8 mouse cellular contexts compared by ENCODE assay signal in genomic region chr9:44478959-44479605, GRCm38 (mm10). TPM values are rescaled to one million over a fixed set of nuclear protein-coding genes. Genes with fewer than 3 reads are reported as not detected.
A peak's percentile ranks its signal among the peaks of the same experiment; 100 is the strongest.
DNase-seq lines count a peak whose midpoint lies in the region; ATAC-seq and TF ChIP-seq lines count a peak whose summit lies in the region.

No protein-coding gene starts in this region.

- WGBS in thymus, adult 2 months = under 1% methylated on average over 29 of the region's 29 CpGs
- under 1% methylated on average over 29 of the region's 29 CpGs for WGBS in liver, embryonic 11.5 days
- WGBS in neural tube, embryonic 12.5 days = under 1% methylated on average over 29 of the region's 29 CpGs

- peak overlapping the region; percentile 67 for H3K4me3 ChIP-seq in thymus, adult 2 months (ENCODE audit: control insufficient read depth, insufficient read depth, low read length)
- H3K4me3 ChIP-seq in liver, embryonic 11.5 days (ENCODE audit: low read depth, low read length) = peak overlapping the region; percentile 67
- H3K4me3 ChIP-seq in neural tube, embryonic 12.5 days = peak overlapping the region; percentile 69

- peak; percentile 18; the same call in 1 of the 2 replicates for ATAC-seq in liver, embryonic 11.5 days (replicated peaks; ENCODE audit: low FRiP score)
- ATAC-seq in neural tube, embryonic 12.5 days (ENCODE audit: low FRiP score, low read depth) = peak; percentile 43

- TF ChIP-seq POLR2A in thymus, adult 2 months (IDR thresholded peaks at IDR 0.05; ENCODE audit: control insufficient read depth, extremely low read depth, insufficient read depth, low read length, poor library complexity) = no peak

- H3K27ac ChIP-seq in thymus, adult 2 months (ENCODE audit: control insufficient read depth, insufficient read depth, low read length) = no peak overlapping the region; the same call in 1 of the 2 replicates
- H3K27ac ChIP-seq in liver, embryonic 11.5 days (ENCODE audit: low read depth, low read length) = peak overlapping the region; percentile 89
- peak overlapping the region; percentile 92 for H3K27ac ChIP-seq in neural tube, embryonic 12.5 days

- peak; percentile 50 for DNase-seq in thymus, adult 2 months
- no peak for DNase-seq in thymus, postnatal 10 days (ENCODE audit: low spot score in 2 of 2)
- peak; percentile 82 for DNase-seq in embryo, embryonic 11.5 days (ENCODE audit: low read depth, low spot score)
- DNase-seq in heart, adult 9 months (ENCODE audit: low spot score in 2 of 2) = peak; percentile 86 to 94
- DNase-seq in kidney, adult 8-10 months = peak; percentile 80 to 81
- DNase-seq in liver, embryonic 11.5 days (ENCODE audit: low spot score) = peak; percentile 79
- DNase-seq in urinary bladder, postnatal 14 days (ENCODE audit: low spot score) = peak; percentile 81

- H3K4me1 ChIP-seq in thymus, adult 2 months (replicated peaks; ENCODE audit: control insufficient read depth, insufficient read depth, low read length) = peaks cover 27% of the 10 kb centered on the region
- H3K4me1 ChIP-seq in liver, embryonic 11.5 days (replicated peaks; ENCODE audit: control insufficient read depth, insufficient read depth, low read length) = peaks cover 21% of the 10 kb centered on the region
- H3K4me1 ChIP-seq in neural tube, embryonic 12.5 days = peaks cover 30% of the 10 kb centered on the region

- H3K9ac ChIP-seq in liver, embryonic 11.5 days (ENCODE audit: low read depth, low read length) = peak overlapping the region; percentile 58
- H3K9ac ChIP-seq in neural tube, embryonic 12.5 days = peak overlapping the region; percentile 81

- no peaks in the 10 kb centered on the region for H3K9me3 ChIP-seq in liver, embryonic 11.5 days (ENCODE audit: control insufficient read depth, low read length)
- H3K9me3 ChIP-seq in neural tube, embryonic 12.5 days = no peaks in the 10 kb centered on the region

- no peaks in the 10 kb centered on the region for H3K36me3 ChIP-seq in thymus, adult 2 months (ENCODE audit: control insufficient read depth, insufficient read depth, low read length)
- H3K36me3 ChIP-seq in liver, embryonic 11.5 days (ENCODE audit: control insufficient read depth, insufficient read depth, low read length) = no peaks in the 10 kb centered on the region
- H3K36me3 ChIP-seq in neural tube, embryonic 12.5 days = no peaks in the 10 kb centered on the region

- peak; percentile 67; the same call in 1 of the 2 replicates for TF ChIP-seq CTCF in thymus, adult 2 months (IDR thresholded peaks at IDR 0.05; ENCODE audit: borderline replicate concordance, control insufficient read depth, extremely low read depth, insufficient read depth, low read length, poor library complexity)

- H3K4me2 ChIP-seq in liver, embryonic 11.5 days = peak overlapping the region; percentile 98
- H3K4me2 ChIP-seq in neural tube, embryonic 12.5 days (replicated peaks) = peak overlapping the region; percentile 99

- no peaks in the 10 kb centered on the region for H3K27me3 ChIP-seq in thymus, adult 2 months (ENCODE audit: control insufficient read depth, insufficient read depth, low read length)
- peaks cover 3% of the 10 kb centered on the region; the same call in 1 of the 2 replicates for H3K27me3 ChIP-seq in liver, embryonic 11.5 days (replicated peaks; ENCODE audit: control insufficient read depth, insufficient read depth, low read length)
- H3K27me3 ChIP-seq in neural tube, embryonic 12.5 days (replicated peaks) = 0 out of 2 replicates have a peak, but pooled peaks cover 3% of the 10 kb centered on the region

RNA-seq across cellular contexts. Expression of gene Bcl9l, which starts 3.5 kb away (rescaled TPM):
- 38.7 and 50.4 TPM in 2 replicates for polyA plus RNA-seq in thymus, adult 2 months (2012; rRNA removed)
- 4.1 and 5.0 TPM in 2 replicates for polyA plus RNA-seq in liver, embryonic 11.5 days (2014; fragmentation: Nextera tagmentation; extraction: Ambion mirVana)
- 9.3 and 10.9 TPM in 2 replicates for polyA plus RNA-seq in neural tube, embryonic 12.5 days (2016; fragmentation: Nextera tagmentation; extraction: Ambion mirVana)

RNA-seq across cellular contexts. Expression of gene Upk2, which starts 24.3 kb away (rescaled TPM):
- 1.4 and 1.6 TPM in 2 replicates for polyA plus RNA-seq in thymus, adult 2 months (2012; rRNA removed)
- not detected in 2 replicates for polyA plus RNA-seq in liver, embryonic 11.5 days (2014; fragmentation: Nextera tagmentation; extraction: Ambion mirVana)
- 0.35 TPM in 1 of 2 replicates, not detected in the other for polyA plus RNA-seq in neural tube, embryonic 12.5 days (2016; fragmentation: Nextera tagmentation; extraction: Ambion mirVana)

RNA-seq across cellular contexts. Expression of gene Foxr1, which starts 38.1 kb away (rescaled TPM):
- polyA plus RNA-seq in thymus, adult 2 months (2012; rRNA removed) = 0.08 and 0.22 TPM in 2 replicates
- not detected in 2 replicates for polyA plus RNA-seq in liver, embryonic 11.5 days (2014; fragmentation: Nextera tagmentation; extraction: Ambion mirVana)
- not detected in 2 replicates for polyA plus RNA-seq in neural tube, embryonic 12.5 days (2016; fragmentation: Nextera tagmentation; extraction: Ambion mirVana)

Comparison
In these comparisons a context has a peak if more than half of its experiments do, and no peak if none do; other contexts are left out.
1. DNase-seq: peak in thymus, adult 2 months (single experiment), embryo, embryonic 11.5 days (single experiment), heart, adult 9 months (2 of 2), kidney, adult 8-10 months (2 of 2), liver, embryonic 11.5 days (single experiment) and urinary bladder, postnatal 14 days (single experiment); none in thymus, postnatal 10 days (0 of 2).
2. Peak in every context shown above with its lines, with median percentiles within 50 percentile points of each other: H3K4me3 ChIP-seq.